Mouse (Mus musculus): ENCODE results near the gene Ube2d2b.

The Ube2d2b gene

GRCm38 (mm10) chr5:107829998-107830560 lies at the start of gene Ube2d2b:
TSS of gene Ube2d2b (plus strand) at chr5:107830099.
- no peak for DNase-seq (ENCODE audit: low read depth, low spot score)

GRCm38 (mm10) chr5:107782360-107782759 lies 47.5 kb upstream of the Ube2d2b start:
- DNase-seq (ENCODE audit: low read depth, low spot score), result no peak

- no peak for DNase-seq (ENCODE audit: low read depth, low spot score)
Measured at GRCm38 (mm10) chr5:107787682-107788443, 42.0 kb upstream of the Ube2d2b start.

- DNase-seq (ENCODE audit: low read depth, low spot score), result no peak
Measured at GRCm38 (mm10) chr5:107789492-107789891, 40.4 kb upstream of the Ube2d2b start.

GRCm38 (mm10) chr5:107791966-107792365 lies 37.9 kb upstream of the Ube2d2b start:
- no peak for DNase-seq (ENCODE audit: low read depth, low spot score)

GRCm38 (mm10) chr5:107792516-107792915 lies 37.4 kb upstream of the Ube2d2b start:
- DNase-seq (ENCODE audit: low read depth, low spot score), result no peak

GRCm38 (mm10) chr5:107793258-107793657 lies 36.6 kb upstream of the Ube2d2b start:
- no peak for DNase-seq (ENCODE audit: low read depth, low spot score)

GRCm38 (mm10) chr5:107793927-107794326 lies 36.0 kb upstream of the Ube2d2b start:
- DNase-seq (ENCODE audit: low read depth, low spot score), result no peak

- no peak for DNase-seq (ENCODE audit: low read depth, low spot score)
Measured at GRCm38 (mm10) chr5:107798290-107798689, 31.6 kb upstream of the Ube2d2b start.

GRCm38 (mm10) chr5:107801234-107801633 lies 28.7 kb upstream of the Ube2d2b start:
- DNase-seq (ENCODE audit: low read depth, low spot score), result peak; percentile 18

GRCm38 (mm10) chr5:107802621-107803020 lies 27.3 kb upstream of the Ube2d2b start:
- DNase-seq (ENCODE audit: low read depth, low spot score), result no peak

GRCm38 (mm10) chr5:107807496-107807895 lies 22.4 kb upstream of the Ube2d2b start:
- DNase-seq (ENCODE audit: low read depth, low spot score), result no peak

- DNase-seq (ENCODE audit: low read depth, low spot score), result no peak
Measured at GRCm38 (mm10) chr5:107814651-107815050, 15.2 kb upstream of the Ube2d2b start.

- DNase-seq (ENCODE audit: low read depth, low spot score), result no peak
Measured at GRCm38 (mm10) chr5:107822521-107822920, 7.4 kb upstream of the Ube2d2b start.

GRCm38 (mm10) chr5:107831351-107831750 lies 1.5 kb downstream of the Ube2d2b start:
- DNase-seq (ENCODE audit: low read depth, low spot score), result no peak

GRCm38 (mm10) chr5:107834287-107834686 lies 4.4 kb downstream of the Ube2d2b start:
- DNase-seq (ENCODE audit: low read depth, low spot score), result no peak

- DNase-seq (ENCODE audit: low read depth, low spot score), result peak; percentile 22
Measured at GRCm38 (mm10) chr5:107838891-107839644, 9.2 kb downstream of the Ube2d2b start.

GRCm38 (mm10) chr5:107840549-107841238 lies 10.8 kb downstream of the Ube2d2b start:
- DNase-seq (ENCODE audit: low read depth, low spot score), result no peak

GRCm38 (mm10) chr5:107847349-107847748 lies 17.4 kb downstream of the Ube2d2b start:
- DNase-seq (ENCODE audit: low read depth, low spot score), result no peak

GRCm38 (mm10) chr5:107847817-107848216 lies 17.9 kb downstream of the Ube2d2b start:
- DNase-seq (ENCODE audit: low read depth, low spot score), result no peak

- DNase-seq (ENCODE audit: low read depth, low spot score), result no peak
Measured at GRCm38 (mm10) chr5:107848964-107849363, 19.1 kb downstream of the Ube2d2b start.

- DNase-seq (ENCODE audit: low read depth, low spot score), result no peak
Measured at GRCm38 (mm10) chr5:107853807-107854206, 23.9 kb downstream of the Ube2d2b start.
